ENCODE assay signal across 17 mouse cellular contexts in genomic region chr14:119367866-119368425, GRCm38 (mm10).
"Had no signal": no experiment of that assay in that cellular context is flagged by ENCODE, and none has a peak within 500 bp of the region (broad histone marks: within the 10 kb centered on the region; RNA-seq: fewer than 3 reads in every experiment).

No protein-coding gene starts in this region.

- H3K27ac ChIP-seq: kidney, postnatal 0 days; limb, embryonic 13.5 days; liver, embryonic 15.5 days; midbrain, embryonic 12.5 days; neural tube, embryonic 15.5 days had no signal

- H3K9ac ChIP-seq: limb, embryonic 13.5 days; liver, embryonic 15.5 days; lung, embryonic 14.5 days; midbrain, embryonic 12.5 days; neural tube, embryonic 15.5 days had no signal

- H3K4me1 ChIP-seq: limb, embryonic 13.5 days; liver, embryonic 15.5 days; neural tube, embryonic 15.5 days had no signal

- H3K27me3 ChIP-seq: limb, embryonic 13.5 days; liver, embryonic 15.5 days; midbrain, embryonic 12.5 days; neural tube, embryonic 15.5 days had no signal

- H3K4me3 ChIP-seq: limb, embryonic 13.5 days; liver, embryonic 15.5 days; midbrain, embryonic 12.5 days; myocyte; neural tube, embryonic 15.5 days had no signal

- H3K36me3 ChIP-seq: limb, embryonic 13.5 days; liver, embryonic 15.5 days; midbrain, embryonic 12.5 days; neural tube, embryonic 15.5 days had no signal

- DNase-seq: kidney, adult 9 months; kidney, postnatal 36 days; layer of hippocampus, adult 9-11 months; layer of hippocampus, postnatal 36 days; lung, embryonic 14.5 days; lung, postnatal 10 days; lung, postnatal 4 days; right cerebral cortex, adult 18-20 months; right cerebral cortex, postnatal 25 days; thymus, postnatal 36 days had no signal

- H3K9me3 ChIP-seq: limb, embryonic 13.5 days; liver, embryonic 15.5 days; midbrain, embryonic 12.5 days; neural tube, embryonic 15.5 days had no signal

- H3K4me2 ChIP-seq: limb, embryonic 13.5 days; liver, embryonic 11.5 days; liver, embryonic 15.5 days; lung, embryonic 14.5 days; midbrain, embryonic 12.5 days; neural tube, embryonic 15.5 days had no signal
